Mouse (Mus musculus) heart, embryonic 10.5 days (tissue): Measurements from ENCODE around the gene Syt2. TPM values are rescaled to one million over a fixed set of nuclear protein-coding genes. Genes with fewer than 3 reads are reported as not detected.

Experiments used
- DNase-seq: peaks from one replicate; pipeline ENCODE4 v3.0.0-alpha.2; 2017; ENCODE audit warnings: low spot score
- H3K27ac ChIP-seq: fragments of 300-500 bp; sonication (generic); 2 replicates; pipeline ENCODE4 v1.5.1; 2016; ENCODE audit warnings: mild to moderate bottlenecking
- H3K27me3 ChIP-seq: fragments of 300-500 bp; sonication (generic); 2 replicates; pipeline ENCODE4 v1.6.1; 2016; ENCODE audit warnings: mild to moderate bottlenecking; ENCODE audit not compliant: poor library complexity, insufficient read depth, severe bottlenecking
- H3K36me3 ChIP-seq: fragments of 300-500 bp; sonication (generic); 2 replicates; pipeline ENCODE4 v1.6.1; 2016; ENCODE audit warnings: mild to moderate bottlenecking, moderate library complexity
- H3K4me1 ChIP-seq: fragments of 300-500 bp; sonication (generic); 2 replicates; pipeline ENCODE4 v1.6.1; 2016; ENCODE audit warnings: mild to moderate bottlenecking
- H3K4me3 ChIP-seq: fragments of 300-500 bp; sonication (generic); 2 replicates; pipeline ENCODE4 v1.5.1; 2016; ENCODE audit warnings: mild to moderate bottlenecking, moderate library complexity
- H3K9me3 ChIP-seq: fragments of 300-500 bp; sonication (generic); 2 replicates; pipeline ENCODE4 v1.6.1; 2016; ENCODE audit warnings: mild to moderate bottlenecking, moderate library complexity
- WGBS: fragments of 180-500 bp; shearing (Covaris S2); methylation state at CpG from one replicate; pipeline ENCODE4 v1.1.7; 2016; 5-methylcytosine and 5-hydroxymethylcytosine counted together
- polyA plus RNA-seq: library from polyadenylated mRNA; unstranded; fragments of >200 nt; fragmentation: Nextera tagmentation; extraction: Ambion mirVana; gene quantifications from 2 replicates; pipeline ENCODE4 v1.2.1, GENCODE M21; 2016

Syt2 gene
- polyA plus RNA-seq, 1 experiment from 2014 or later: 0.29 TPM

DNA sequence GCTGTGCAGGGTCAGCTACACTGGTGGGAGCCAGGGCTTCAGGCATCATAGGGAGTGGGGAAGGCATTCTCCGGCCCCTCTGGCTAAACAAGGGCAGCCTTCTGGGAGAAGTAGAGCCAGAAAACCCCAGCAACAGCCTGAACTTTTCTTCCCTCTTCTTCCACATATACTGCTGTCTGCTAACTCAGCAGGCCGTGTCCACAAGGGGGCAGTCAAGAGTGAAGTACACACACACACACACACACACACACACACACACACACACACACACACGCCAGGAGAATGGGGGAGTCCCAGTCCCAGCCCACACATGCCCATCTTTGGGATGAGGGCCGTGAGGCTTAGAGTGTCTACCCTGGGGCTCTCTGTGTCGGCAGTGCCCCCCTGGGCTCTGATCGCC lies 95.0 kb downstream of the Syt2 start:
- no peak overlapping the region for H3K4me3 ChIP-seq
- peaks cover 25% of the 10 kb centered on the region for H3K27me3 ChIP-seq
- H3K4me1 ChIP-seq: peaks cover 31% of the 10 kb centered on the region
- H3K9me3 ChIP-seq: no peaks in the 10 kb centered on the region
- DNase-seq: no peak
- 59% methylated on average over 6 of the region's 6 CpGs for WGBS
- H3K27ac ChIP-seq: peak overlapping the region; percentile 75
- no peaks in the 10 kb centered on the region for H3K36me3 ChIP-seq

DNA sequence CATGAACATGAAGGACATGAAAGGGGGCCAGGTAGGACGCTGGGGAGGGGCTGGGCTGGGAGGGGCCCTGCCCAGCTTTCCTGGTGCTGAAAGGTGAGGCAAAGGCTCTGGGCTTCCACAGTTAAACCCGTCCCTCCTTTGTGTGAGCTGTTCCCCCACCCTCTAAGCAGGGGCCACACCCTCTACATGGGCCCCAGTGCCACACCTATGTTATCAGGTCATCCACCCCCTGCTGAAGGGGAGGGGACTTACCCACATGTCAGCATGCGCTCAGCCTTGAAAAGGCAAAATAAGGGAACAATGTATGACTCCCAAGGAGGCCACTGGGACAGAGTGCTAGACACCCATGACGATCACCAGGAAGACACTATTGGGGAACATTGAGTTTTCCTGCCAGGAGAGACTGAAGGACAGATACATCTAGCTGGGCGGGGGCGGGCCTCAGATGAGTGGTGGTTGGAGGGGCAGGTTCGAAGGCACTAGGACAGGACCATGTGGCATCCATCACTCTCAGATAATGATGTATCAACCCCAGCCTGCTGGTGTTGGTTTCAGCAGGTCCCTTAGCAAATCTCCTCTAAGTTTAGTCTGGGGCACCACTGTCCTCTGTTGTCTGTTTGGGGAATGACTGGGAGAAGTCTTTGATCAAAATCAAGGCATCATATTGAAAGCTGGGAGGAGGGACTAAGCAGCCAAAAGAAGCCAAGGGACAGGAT lies 95.6 kb downstream of the Syt2 start:
- peak; percentile 90 for DNase-seq

DNA sequence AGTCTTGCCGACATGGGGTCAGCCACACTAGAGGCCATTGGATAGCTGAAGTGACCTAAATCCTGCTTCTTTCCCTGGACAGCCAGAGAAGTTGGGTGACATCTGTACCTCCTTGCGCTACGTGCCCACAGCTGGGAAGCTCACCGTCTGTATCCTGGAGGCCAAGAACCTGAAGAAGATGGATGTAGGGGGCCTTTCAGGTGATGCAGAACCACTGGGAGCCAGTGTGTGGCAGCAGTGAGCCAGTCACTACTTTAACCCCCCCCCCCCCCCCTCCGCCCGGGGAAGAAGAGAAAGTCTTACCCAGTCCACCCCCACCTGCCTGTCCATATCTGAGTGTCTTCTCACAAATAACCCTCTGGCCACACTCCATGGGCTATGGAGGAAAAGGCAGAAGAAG lies 99.2 kb downstream of the Syt2 start:
- Histone ChIP-seq H3K4me1 (peaks cover 51% of the 10 kb centered on the region), H3K4me3 (no peak overlapping the region), H3K9me3 (no peaks in the 10 kb centered on the region), H3K27me3 (peaks cover 27% of the 10 kb centered on the region), H3K27ac (0 out of 2 replicates have a peak overlapping the region, but pooled peaks have one; percentile 10), H3K36me3 (no peaks in the 10 kb centered on the region)
- 54% methylated on average over 6 of the region's 6 CpGs for WGBS
- DNase-seq: no peak

More for the DNA sequence above, 95.6 kb downstream of the Syt2 start:
- 62% methylated on average over 7 of the region's 7 CpGs for WGBS
- H3K4me1 ChIP-seq: peaks cover 28% of the 10 kb centered on the region; the same call in 1 of the 2 replicates
- H3K27me3 ChIP-seq: peaks cover 29% of the 10 kb centered on the region
- peak overlapping the region; percentile 75 for H3K27ac ChIP-seq
- no peak overlapping the region for H3K4me3 ChIP-seq
- H3K36me3 ChIP-seq: no peaks in the 10 kb centered on the region
- no peaks in the 10 kb centered on the region for H3K9me3 ChIP-seq

DNA sequence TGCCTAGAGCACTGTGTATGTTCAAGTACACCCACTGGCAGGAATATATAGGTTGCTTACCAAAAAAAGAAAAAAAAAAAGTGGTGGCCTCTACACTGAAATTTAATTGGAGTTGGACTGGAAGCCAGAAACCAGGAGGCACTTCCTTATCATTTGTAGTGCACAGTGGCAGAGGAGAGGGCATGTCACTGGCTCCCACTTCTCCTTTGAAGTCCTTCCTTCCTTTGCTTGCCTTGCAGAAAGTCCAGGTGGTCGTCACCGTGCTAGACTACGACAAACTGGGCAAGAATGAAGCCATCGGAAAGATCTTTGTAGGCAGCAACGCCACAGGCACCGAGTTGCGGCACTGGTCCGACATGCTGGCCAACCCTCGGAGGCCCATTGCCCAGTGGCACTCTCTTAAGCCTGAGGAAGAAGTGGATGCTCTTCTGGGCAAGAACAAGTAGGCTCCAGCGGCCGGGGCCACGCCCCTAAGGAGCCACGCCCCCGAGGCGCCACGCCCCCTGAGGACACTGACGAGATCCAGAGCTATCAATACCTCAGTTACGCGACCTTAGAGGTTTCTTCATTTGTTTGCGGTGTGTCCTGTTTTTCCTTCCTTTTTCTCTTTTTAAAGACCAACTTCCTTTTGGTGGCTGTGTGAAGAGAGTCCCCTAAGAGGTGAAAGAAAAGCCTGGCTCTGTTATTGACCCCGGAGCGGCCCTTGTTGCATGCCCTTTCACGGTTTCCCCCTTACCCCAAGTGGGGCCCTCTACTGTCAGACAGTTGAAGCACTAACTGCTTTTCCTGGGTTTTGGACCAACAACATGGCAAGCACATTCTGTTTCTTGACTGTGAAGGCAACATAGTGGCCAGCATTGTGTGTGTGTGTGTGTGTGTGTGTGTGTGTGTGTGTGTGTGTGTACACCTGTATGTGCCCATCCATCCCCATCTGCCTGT lies 101.0 kb downstream of the Syt2 start:
- peak overlapping the region; percentile 52; the same call in 1 of the 2 replicates for H3K27ac ChIP-seq
- peaks cover 27% of the 10 kb centered on the region for H3K27me3 ChIP-seq
- H3K36me3 ChIP-seq: no peaks in the 10 kb centered on the region
- H3K4me3 ChIP-seq: peak overlapping the region; percentile 42
- 20% methylated on average over 23 of the region's 23 CpGs for WGBS
- DNase-seq: peak; percentile 90
- H3K9me3 ChIP-seq: no peaks in the 10 kb centered on the region
- peaks cover 49% of the 10 kb centered on the region for H3K4me1 ChIP-seq

DNA sequence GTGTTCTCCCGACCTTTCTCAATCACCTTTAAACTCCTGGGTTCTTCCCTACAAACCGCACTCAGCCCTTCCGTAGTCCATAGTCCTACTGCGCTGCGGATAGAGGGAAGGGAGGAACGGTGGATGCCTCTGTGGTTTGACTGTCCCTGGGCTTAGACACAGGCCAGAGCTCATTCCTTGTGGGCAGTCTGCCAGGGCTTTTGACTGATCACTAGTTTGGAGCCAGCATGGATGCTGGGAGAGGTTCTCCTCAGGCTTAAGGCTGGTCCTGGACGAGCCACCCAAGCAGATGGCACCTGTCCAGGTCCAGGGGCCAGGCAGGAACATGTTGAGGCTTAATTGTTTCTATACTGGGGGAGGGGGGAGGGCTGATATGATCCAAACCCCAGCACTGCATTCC lies 103.4 kb downstream of the Syt2 start:
- H3K4me1 ChIP-seq: peaks cover 69% of the 10 kb centered on the region
- H3K4me3 ChIP-seq: no peak overlapping the region
- H3K27ac ChIP-seq: peak overlapping the region; percentile 39; the same call in 1 of the 2 replicates
- H3K9me3 ChIP-seq: no peaks in the 10 kb centered on the region
- H3K36me3 ChIP-seq: no peaks in the 10 kb centered on the region
- 69% methylated on average over 7 of the region's 7 CpGs for WGBS
- no peak for DNase-seq
- H3K27me3 ChIP-seq: peaks cover 13% of the 10 kb centered on the region

DNA sequence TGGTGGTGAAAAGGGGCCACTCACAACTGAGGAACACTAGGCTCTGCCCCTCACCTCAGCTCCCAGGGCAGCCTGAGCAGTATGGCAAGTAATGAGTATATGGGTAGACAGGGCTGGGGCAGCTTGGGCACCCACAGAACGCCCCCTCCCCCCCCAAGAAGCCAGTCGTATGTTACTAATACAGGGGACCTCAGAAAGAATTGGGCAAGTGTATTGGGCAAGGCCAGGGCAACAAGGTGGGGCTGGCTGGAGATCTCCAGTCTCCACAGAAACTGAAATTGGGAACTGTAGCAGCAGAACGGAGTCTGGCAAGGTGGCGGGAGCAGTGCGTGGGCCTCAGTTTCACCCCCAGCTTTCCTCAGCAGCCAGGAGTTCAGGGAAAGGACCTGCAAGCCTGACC lies 106.0 kb downstream of the Syt2 start:
- H3K4me3 ChIP-seq: no peak overlapping the region
- H3K27me3 ChIP-seq: peaks cover 3% of the 10 kb centered on the region
- DNase-seq: no peak
- H3K9me3 ChIP-seq: no peaks in the 10 kb centered on the region
- peak overlapping the region; percentile 8; the same call in 1 of the 2 replicates for H3K27ac ChIP-seq
- 81% methylated on average over 5 of the region's 5 CpGs for WGBS
- H3K4me1 ChIP-seq: peaks cover 72% of the 10 kb centered on the region
- H3K36me3 ChIP-seq: peaks cover 18% of the 10 kb centered on the region

DNA sequence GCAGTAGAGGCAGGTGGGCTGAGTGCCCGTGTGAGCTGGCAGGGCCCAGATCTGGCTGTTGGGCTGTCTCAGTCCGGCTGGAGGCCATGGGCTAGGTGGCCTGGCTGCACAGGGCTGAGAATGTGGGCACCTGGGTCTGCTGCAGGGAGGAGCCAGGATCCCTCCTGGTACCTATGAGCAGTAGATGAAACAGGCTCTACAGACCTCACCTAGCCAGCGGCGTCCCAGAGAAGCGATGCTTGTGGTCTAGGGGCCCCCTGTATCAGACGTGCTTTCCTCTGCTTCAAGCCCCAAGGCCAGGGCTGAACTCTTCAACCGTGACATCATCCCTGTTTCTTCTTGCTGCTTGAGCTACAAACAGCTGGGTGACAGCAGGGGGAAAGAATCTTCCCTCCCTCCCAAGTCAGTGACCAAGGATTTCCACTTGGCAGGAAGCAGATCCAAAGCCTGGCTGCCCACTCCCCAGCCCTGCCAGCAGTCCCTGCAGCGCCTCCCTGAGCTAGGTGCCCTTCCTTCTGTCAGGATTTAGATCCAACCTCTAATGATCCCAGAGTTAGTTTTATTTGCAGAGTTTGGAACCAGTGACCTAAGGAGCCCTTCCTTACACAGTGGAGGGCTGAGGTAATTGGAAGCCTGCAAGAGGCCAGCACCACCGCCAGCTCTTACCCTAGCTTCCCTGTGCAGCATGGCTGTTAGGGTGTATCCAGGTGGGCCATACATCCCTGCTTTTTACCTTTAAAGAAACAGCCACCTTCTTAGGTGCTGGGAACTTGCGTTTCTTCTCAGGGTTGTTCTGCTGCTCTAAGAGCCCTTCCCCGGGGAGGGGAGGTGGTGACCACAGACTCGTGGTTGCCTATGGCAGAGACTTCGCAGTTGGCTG lies 107.5 kb downstream of the Syt2 start:
- DNase-seq: peak; percentile 83
- peaks cover 3% of the 10 kb centered on the region for H3K27me3 ChIP-seq

DNA sequence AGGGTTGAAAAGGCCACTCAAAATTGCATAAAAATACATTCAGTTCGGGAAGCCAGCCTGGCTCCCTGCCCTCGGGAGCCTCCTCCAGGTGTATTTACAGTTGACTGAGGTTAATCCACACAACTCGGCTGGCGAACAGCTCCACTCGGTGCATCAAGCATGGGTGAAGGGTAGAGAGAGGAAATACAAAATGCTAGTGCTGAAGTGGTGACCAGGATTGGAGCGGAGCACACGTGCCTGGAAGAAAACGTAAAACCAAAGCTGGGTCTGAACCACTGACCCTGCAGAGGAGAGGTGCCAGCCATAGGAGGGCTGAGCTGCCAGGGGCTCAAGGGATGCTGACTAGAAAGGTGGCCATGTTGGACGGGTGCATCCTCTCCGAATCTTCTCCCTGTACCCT lies 108.3 kb downstream of the Syt2 start:
- 82% methylated on average over 10 of the region's 10 CpGs for WGBS

More for the DNA sequence above, 107.5 kb downstream of the Syt2 start:
- Histone ChIP-seq H3K4me3 (no peak overlapping the region), H3K36me3 (peaks cover 26% of the 10 kb centered on the region), H3K27ac (peak overlapping the region; percentile 78), H3K4me1 (peaks cover 60% of the 10 kb centered on the region), H3K9me3 (no peaks in the 10 kb centered on the region)
- WGBS: 48% methylated on average over 13 of the region's 13 CpGs

DNA sequence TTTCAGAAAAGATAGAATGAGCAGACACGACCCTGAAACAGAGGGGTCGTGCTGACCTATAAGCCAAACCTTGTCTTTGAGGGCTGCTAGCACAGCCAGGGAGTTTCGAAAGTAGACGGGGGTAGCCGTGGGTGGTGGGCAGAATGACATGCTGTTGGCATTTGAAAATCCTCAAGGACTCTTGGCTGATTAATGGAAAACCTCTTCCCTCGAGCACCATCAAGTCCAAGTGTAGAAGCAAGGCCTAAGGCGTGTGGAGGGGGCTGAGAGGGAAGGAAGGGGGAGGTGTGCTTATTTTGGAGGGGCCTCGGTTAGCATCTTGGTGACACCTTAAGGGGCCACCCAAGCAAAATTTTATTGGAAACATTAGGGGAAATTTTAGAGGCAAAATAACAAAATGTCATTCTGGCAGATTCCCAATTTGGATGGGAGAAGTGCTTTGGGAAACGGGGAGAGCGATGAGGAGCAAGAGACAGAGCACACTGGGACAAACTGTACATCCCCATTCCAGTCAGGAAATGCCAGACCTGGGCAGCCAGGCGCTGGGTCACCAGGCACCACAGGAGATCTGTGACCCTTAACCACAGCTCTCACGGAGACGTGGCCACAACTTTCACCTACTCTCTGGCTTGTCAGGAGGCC lies 109.2 kb downstream of the Syt2 start:
- H3K4me3 ChIP-seq: no peak overlapping the region
- DNase-seq: no peak
- H3K27ac ChIP-seq: no peak overlapping the region
- no peaks in the 10 kb centered on the region for H3K9me3 ChIP-seq
- H3K4me1 ChIP-seq: peaks cover 50% of the 10 kb centered on the region
- H3K27me3 ChIP-seq: no peaks in the 10 kb centered on the region; the same call in 1 of the 2 replicates
- WGBS: 74% methylated on average over 13 of the region's 13 CpGs
- H3K36me3 ChIP-seq: peaks cover 43% of the 10 kb centered on the region

More for the DNA sequence above, 108.3 kb downstream of the Syt2 start:
- Histone ChIP-seq H3K27ac (no peak overlapping the region), H3K27me3 (peaks cover 3% of the 10 kb centered on the region), H3K9me3 (no peaks in the 10 kb centered on the region), H3K4me3 (no peak overlapping the region), H3K4me1 (peaks cover 57% of the 10 kb centered on the region), H3K36me3 (peaks cover 34% of the 10 kb centered on the region)
- no peak for DNase-seq

DNA sequence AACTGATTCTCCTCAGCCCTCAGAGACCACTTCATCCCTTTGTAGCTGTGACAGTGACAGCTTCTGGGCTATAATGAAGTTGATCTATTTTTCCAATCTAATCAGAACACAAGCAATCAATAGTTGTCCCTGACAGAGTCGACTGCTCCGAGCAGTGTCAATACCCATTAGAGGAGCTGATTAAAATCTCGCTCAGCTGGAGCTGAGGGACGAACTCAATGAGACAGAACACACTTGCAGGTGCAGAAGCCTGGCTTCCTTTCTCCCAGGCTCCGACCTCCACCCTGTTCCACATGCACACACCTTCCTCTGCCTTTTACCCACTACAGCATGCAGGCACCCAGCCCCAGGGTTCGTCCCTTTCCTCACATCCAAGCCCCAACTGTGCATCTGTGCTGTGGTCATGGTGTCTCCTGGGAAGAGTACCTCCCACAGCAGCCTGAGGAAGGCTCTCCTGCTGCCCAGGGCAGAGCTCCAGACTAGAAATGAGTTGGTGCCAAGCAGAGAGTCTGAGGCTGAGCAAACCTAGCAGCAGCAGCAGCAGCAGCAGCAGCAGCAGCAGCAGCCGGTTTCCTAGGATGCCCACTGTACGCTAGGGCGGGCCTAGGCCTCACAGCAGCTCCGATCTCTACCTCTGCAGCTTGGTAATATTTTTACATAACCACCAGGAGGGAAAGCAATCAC lies 109.9 kb downstream of the Syt2 start:
- H3K4me1 ChIP-seq: peaks cover 50% of the 10 kb centered on the region
- H3K9me3 ChIP-seq: no peaks in the 10 kb centered on the region
- H3K36me3 ChIP-seq: peaks cover 43% of the 10 kb centered on the region
- no peak for DNase-seq
- WGBS: 73% methylated on average over 10 of the region's 10 CpGs
- H3K27me3 ChIP-seq: no peaks in the 10 kb centered on the region
- H3K4me3 ChIP-seq: no peak overlapping the region
- H3K27ac ChIP-seq: peak overlapping the region; percentile 64

DNA sequence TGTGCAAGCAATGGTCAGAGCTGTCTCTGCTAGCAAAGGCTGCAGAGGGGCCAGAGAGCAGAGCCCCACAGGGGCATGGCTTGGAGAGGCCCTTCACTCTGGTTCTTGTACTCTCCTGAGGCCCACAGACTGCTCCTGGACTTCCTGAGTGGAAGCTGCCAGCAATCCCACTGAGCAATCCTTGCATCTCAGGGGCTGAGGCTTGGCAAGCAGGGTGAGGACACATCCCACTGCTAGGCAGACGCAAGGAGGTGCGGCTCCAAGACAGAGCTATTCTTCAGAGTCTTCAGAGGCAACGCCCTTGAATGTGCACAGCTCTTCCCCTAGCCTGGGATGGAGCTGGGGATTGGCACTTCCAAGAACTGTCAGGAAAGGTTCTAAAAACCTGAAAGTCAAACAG lies 110.8 kb downstream of the Syt2 start:
- H3K9me3 ChIP-seq: no peaks in the 10 kb centered on the region
- H3K27me3 ChIP-seq: no peaks in the 10 kb centered on the region
- no peak for DNase-seq
- peaks cover 48% of the 10 kb centered on the region for H3K4me1 ChIP-seq
- 79% methylated on average over 3 of the region's 3 CpGs for WGBS
- no peak overlapping the region for H3K4me3 ChIP-seq
- H3K27ac ChIP-seq: no peak overlapping the region
- peaks cover 46% of the 10 kb centered on the region for H3K36me3 ChIP-seq
